Mouse (Mus musculus) forebrain, embryonic 14.5 days (tissue): Measurements from ENCODE around the gene Fgfr2. TPM values are rescaled to one million over a fixed set of nuclear protein-coding genes. Genes with fewer than 3 reads are reported as not detected.
A peak's percentile ranks its signal among the peaks of the same experiment; 100 is the strongest.

Experiments used
- ATAC-seq: fragments of 200-750 bp; cut with Nextera tagmentation; 2 replicates; pipeline ENCODE4 v1.8.0; 2017; ENCODE audit warnings: mild to moderate bottlenecking, moderate library complexity
- DNase-seq: peaks from one replicate; pipeline ENCODE4 v3.0.0-alpha.2; 2015; ENCODE audit warnings: low spot score
- H3K27ac ChIP-seq: fragments of 300-500 bp; sonication (generic); 2 replicates; pipeline ENCODE4 v1.5.1; 2014; ENCODE audit warnings: low read depth, mild to moderate bottlenecking, control low read depth, low read length, moderate library complexity
- H3K27me3 ChIP-seq: fragments of 300-500 bp; sonication (generic); replicated peaks from 2 replicates; pipeline ENCODE4 v1.6.1; 2014; ENCODE audit warnings: low read length, control low read depth, mixed read lengths; ENCODE audit not compliant: control insufficient read depth, insufficient read depth
- H3K36me3 ChIP-seq: fragments of 300-500 bp; sonication (generic); 2 replicates; pipeline ENCODE4 v1.6.1; 2014; ENCODE audit warnings: low read length, control low read depth; ENCODE audit not compliant: control insufficient read depth, insufficient read depth
- H3K4me1 ChIP-seq: fragments of 300-500 bp; sonication (generic); 2 replicates; pipeline ENCODE4 v1.6.1; 2014; ENCODE audit warnings: antibody characterized with exemption, low read length, control low read depth; ENCODE audit not compliant: control insufficient read depth, insufficient read depth
- H3K4me2 ChIP-seq: fragments of 300-500 bp; sonication (generic); 2 replicates; pipeline ENCODE4 v1.6.1; 2014; ENCODE audit warnings: mild to moderate bottlenecking, control low read depth, low read length
- H3K4me3 ChIP-seq: fragments of 300-500 bp; sonication (generic); 2 replicates; pipeline ENCODE4 v1.5.1; 2014; ENCODE audit warnings: low read depth, low read length, control low read depth
- H3K9ac ChIP-seq: fragments of 300-500 bp; sonication (generic); 2 replicates; pipeline ENCODE4 v1.6.1; 2014; ENCODE audit warnings: mild to moderate bottlenecking, low read length, control low read depth, moderate library complexity
- H3K9me3 ChIP-seq: fragments of 300-500 bp; sonication (generic); replicated peaks from 2 replicates; pipeline ENCODE4 v1.6.1; 2016; ENCODE audit warnings: low read length, control low read depth, mixed read lengths; ENCODE audit not compliant: control insufficient read depth
- WGBS: fragments of 180-500 bp; shearing (Covaris S2); extraction: QIAGEN DNeasy Blood & Tissue Kit; methylation state at CpG from one replicate; pipeline ENCODE4 v1.1.7; 2014; 5-methylcytosine and 5-hydroxymethylcytosine counted together
- polyA plus RNA-seq: library from polyadenylated mRNA; unstranded; fragments of >200 nt; fragmentation: Nextera tagmentation; extraction: Ambion mirVana; gene quantifications from 2 replicates; pipeline ENCODE4 v1.2.1, GENCODE M21; 2014

Gene Fgfr2
- polyA plus RNA-seq, 1 experiment from 2014 or later = 35.9 TPM

- no peaks in the 10 kb centered on the region for H3K27me3 ChIP-seq
- ATAC-seq (no peak), DNase-seq (no peak)
- H3K27ac ChIP-seq = no peak overlapping the region
- H3K4me2 ChIP-seq = no peak overlapping the region
- H3K9me3 ChIP-seq = no peaks in the 10 kb centered on the region
- 85% methylated on average over 6 of the region's 6 CpGs for WGBS
- peaks cover 38% of the 10 kb centered on the region for H3K36me3 ChIP-seq
- no peak overlapping the region for H3K9ac ChIP-seq
- no peak overlapping the region for H3K4me3 ChIP-seq
- no peaks in the 10 kb centered on the region for H3K4me1 ChIP-seq
These were observed 1547.9 kb downstream of the Fgfr2 start for GRCm38 (mm10) chr7:131575246-131575645.

- peak; percentile 57 for ATAC-seq
- Histone ChIP-seq H3K27me3 (peaks cover 34% of the 10 kb centered on the region), H3K4me2 (peak overlapping the region; percentile 76), H3K9ac (peak overlapping the region; percentile 87), H3K27ac (peak overlapping the region; percentile 88), H3K9me3 (no peaks in the 10 kb centered on the region), H3K36me3 (peaks cover 35% of the 10 kb centered on the region), H3K4me3 (peak overlapping the region; percentile 76), H3K4me1 (peaks cover 11% of the 10 kb centered on the region)
- no peak for DNase-seq
- WGBS = 2% methylated on average over 14 of the region's 14 CpGs
These were observed 1562.5 kb downstream of the Fgfr2 start for GRCm38 (mm10) chr7:131560697-131561042.

DNA sequence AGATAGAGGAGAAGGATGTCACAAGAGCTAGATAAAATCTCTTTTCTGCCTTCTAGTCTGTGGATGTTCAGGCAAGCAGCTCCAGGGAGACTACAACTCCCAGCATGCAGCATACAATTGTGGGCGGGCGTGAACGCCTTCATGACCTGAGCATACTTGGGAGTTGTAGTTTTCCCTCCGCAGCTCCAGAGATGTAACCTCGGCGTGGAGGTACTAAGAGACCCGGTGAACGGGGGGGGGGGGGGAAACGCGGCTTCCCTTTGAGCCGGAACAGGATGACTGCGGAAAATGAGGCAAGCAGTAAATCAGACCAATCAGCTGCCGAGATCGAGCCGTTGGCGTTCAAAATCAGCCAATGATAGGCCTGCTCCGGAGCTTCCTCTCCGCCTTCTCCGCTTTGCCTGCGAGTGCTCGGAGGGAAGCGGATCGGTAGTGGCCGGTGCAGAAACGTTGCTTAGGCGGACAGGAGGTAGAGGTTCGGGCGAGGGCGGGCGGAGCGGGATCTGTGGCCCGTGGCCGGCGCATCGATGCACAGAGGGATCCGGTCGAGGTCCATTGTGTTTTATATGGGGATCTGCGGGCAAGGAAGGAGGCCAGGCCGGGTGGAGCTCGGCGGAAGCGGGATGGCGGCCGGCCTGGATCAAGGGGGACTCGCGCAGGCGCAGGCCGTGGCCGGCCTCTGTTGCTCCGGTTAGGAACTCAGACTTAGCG lies 1563.0 kb downstream of the Fgfr2 start, which contains the start of gene Bub3:
Gene Bub3, plus strand, starts transcription at position 237 of the 711 bp plus-strand sequence.
- peak; percentile 99 for DNase-seq
- under 1% methylated on average over 48 of the region's 51 CpGs for WGBS

DNA sequence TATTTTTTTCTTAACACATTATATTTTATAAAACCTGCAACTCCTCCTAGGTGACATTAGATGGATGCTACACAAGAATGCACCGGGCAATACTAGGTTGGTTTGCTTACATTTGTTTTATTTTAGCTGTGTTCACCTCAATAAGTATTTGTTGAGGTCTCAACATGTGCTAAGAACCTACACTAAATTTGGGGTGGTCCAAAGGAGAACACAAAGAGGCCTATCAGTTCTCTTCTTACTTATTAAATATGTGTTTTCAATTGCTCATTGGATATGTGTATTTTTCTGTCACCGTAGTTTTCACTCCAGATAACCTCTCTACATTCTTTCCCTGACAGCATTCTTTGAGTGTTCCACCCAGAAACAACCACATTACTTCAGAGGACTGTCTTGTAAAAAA lies 1565.4 kb downstream of the Fgfr2 start:
- peaks cover 10% of the 10 kb centered on the region for H3K36me3 ChIP-seq
- ATAC-seq (no peak), DNase-seq (no peak)
- no peaks in the 10 kb centered on the region for H3K9me3 ChIP-seq
- H3K4me2 ChIP-seq = no peak overlapping the region
- peaks cover 63% of the 10 kb centered on the region for H3K27me3 ChIP-seq
- 28% methylated on average over 2 of the region's 2 CpGs for WGBS
- H3K4me3 ChIP-seq = no peak overlapping the region
- H3K4me1 ChIP-seq = peaks cover 11% of the 10 kb centered on the region
- H3K9ac ChIP-seq = no peak overlapping the region
- no peak overlapping the region for H3K27ac ChIP-seq

More for the DNA sequence above, 1563.0 kb downstream of the Fgfr2 start, which contains the start of gene Bub3:
- peak within 1 kb of the TSS; percentile 88 for H3K27ac ChIP-seq
- peak within 1 kb of the TSS; percentile 76 for H3K4me2 ChIP-seq
- peak within 1 kb of the TSS; percentile 87 for H3K9ac ChIP-seq
- H3K27me3 ChIP-seq = peaks cover 39% of the 10 kb centered on the region
- H3K9me3 ChIP-seq = no peaks in the 10 kb centered on the region
- peak within 1 kb of the TSS; percentile 76 for H3K4me3 ChIP-seq
- H3K4me1 ChIP-seq = peaks cover 11% of the 10 kb centered on the region
- ATAC-seq = peak; percentile 95
- peaks cover 32% of the 10 kb centered on the region for H3K36me3 ChIP-seq

- Histone ChIP-seq H3K4me1 (peaks cover 8% of the 10 kb centered on the region), H3K9me3 (no peaks in the 10 kb centered on the region), H3K27me3 (peaks cover 74% of the 10 kb centered on the region), H3K36me3 (no peaks in the 10 kb centered on the region), H3K4me3 (no peak overlapping the region), H3K4me2 (no peak overlapping the region), H3K9ac (no peak overlapping the region), H3K27ac (no peak overlapping the region)
- DNase-seq (no peak), ATAC-seq (no peak)
- under 1% methylated on average over 37 of the region's 37 CpGs for WGBS
These were observed 1566.4 kb downstream of the Fgfr2 start for GRCm38 (mm10) chr7:131556541-131557271.

- Histone ChIP-seq H3K4me2 (no peak overlapping the region), H3K9ac (no peak overlapping the region), H3K4me1 (peaks cover 4% of the 10 kb centered on the region), H3K36me3 (no peaks in the 10 kb centered on the region), H3K4me3 (no peak overlapping the region), H3K27me3 (peaks cover 80% of the 10 kb centered on the region), H3K9me3 (no peaks in the 10 kb centered on the region), H3K27ac (no peak overlapping the region)
- DNase-seq = no peak
- WGBS = under 1% methylated on average over 9 of the region's 9 CpGs
- no peak for ATAC-seq
These were observed 1567.0 kb downstream of the Fgfr2 start for GRCm38 (mm10) chr7:131556116-131556515.

- Histone ChIP-seq H3K9ac (no peak overlapping the region), H3K4me1 (no peaks in the 10 kb centered on the region), H3K27ac (no peak overlapping the region), H3K27me3 (peaks cover 86% of the 10 kb centered on the region), H3K4me3 (0 out of 2 replicates have a peak overlapping the region, but pooled peaks have one; percentile 8), H3K36me3 (no peaks in the 10 kb centered on the region), H3K9me3 (no peaks in the 10 kb centered on the region), H3K4me2 (no peak overlapping the region)
- WGBS = under 1% methylated on average over 68 of the region's 68 CpGs
- DNase-seq (no peak), ATAC-seq (no peak)
These were observed 1567.7 kb downstream of the Fgfr2 start for GRCm38 (mm10) chr7:131555301-131556081.

DNA sequence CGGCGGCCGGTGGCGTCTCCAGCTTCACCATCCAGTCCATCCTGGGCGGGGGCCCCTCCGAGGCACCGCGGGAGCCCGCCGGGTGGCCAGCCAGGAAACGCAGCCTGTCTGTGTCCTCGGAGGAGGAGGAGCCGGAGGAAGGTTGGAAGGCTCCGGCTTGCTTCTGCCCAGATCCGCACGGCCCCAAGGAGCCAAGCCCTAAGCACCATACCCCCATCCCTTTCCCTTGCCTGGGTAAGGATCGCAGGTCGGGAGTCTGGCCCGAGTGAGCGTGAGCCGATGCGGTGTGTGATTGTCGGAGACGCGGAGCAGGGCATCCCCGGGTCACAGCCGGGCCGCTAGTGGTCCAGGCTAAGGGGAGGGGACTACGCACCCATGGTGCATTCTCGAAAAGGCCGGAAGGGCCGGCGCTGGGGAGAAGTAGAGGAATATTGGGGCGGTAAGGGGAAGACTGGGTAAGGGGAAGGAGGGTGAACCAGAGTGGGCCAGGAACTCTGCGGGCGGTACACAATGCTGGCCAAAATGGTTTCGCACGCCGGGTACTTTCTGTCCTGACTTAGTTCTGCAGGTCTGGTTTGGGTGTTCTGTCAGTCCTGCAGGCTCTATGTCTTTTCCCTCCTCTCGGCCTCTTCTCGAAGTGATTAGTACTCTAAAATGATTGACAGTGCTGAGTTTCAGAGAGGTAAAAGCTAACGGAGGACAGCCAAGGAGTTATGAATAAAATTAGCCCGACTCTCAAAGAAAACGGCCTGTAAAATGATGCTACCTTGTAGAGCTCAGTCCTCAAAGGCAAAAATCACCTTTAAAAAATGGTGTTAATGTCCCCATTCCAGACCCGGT lies 1568.6 kb downstream of the Fgfr2 start:
- Histone ChIP-seq H3K4me1 (no peaks in the 10 kb centered on the region), H3K4me3 (peak overlapping the region; percentile 14), H3K9me3 (no peaks in the 10 kb centered on the region), H3K4me2 (peak overlapping the region; percentile 40), H3K36me3 (no peaks in the 10 kb centered on the region), H3K27ac (no peak overlapping the region), H3K9ac (no peak overlapping the region), H3K27me3 (peaks cover 94% of the 10 kb centered on the region)
- WGBS = under 1% methylated on average over 45 of the region's 45 CpGs
- DNase-seq (no peak), ATAC-seq (peak; percentile 19; the same call in 1 of the 2 replicates)
